Mouse (Mus musculus): ENCODE results near the gene Shroom3. TPM values are rescaled to one million over a fixed set of nuclear protein-coding genes. Genes with fewer than 3 reads are reported as not detected.

Shroom3 gene
- total and polyA plus RNA-seq, 3 experiments = not detected

- no peak for TF ChIP-seq HCFC1 (IDR thresholded peaks at IDR 0.05; ENCODE audit: low read depth, low read length)
- TF ChIP-seq POLR2AphosphoS2 (IDR thresholded peaks at IDR 0.05; ENCODE audit: low read length) = no peak
- TF ChIP-seq E2F4 (IDR thresholded peaks at IDR 0.05; ENCODE audit: borderline replicate concordance, low read depth, low read length) = no peak
- TF ChIP-seq MYB (IDR thresholded peaks at IDR 0.05; ENCODE audit: low read depth, low read length) = no peak
- no peak for TF ChIP-seq ZNF384 (IDR thresholded peaks at IDR 0.05; ENCODE audit: low read depth, low read length)
- no peak for TF ChIP-seq CHD2 (IDR thresholded peaks at IDR 0.05; ENCODE audit: low read length)
- no peak for TF ChIP-seq MAZ (IDR thresholded peaks at IDR 0.05; ENCODE audit: low read depth, low read length)
- TF ChIP-seq ZMIZ1 (IDR thresholded peaks at IDR 0.05; ENCODE audit: low read depth, low read length) = no peak
- no peak for TF ChIP-seq ELF1 (IDR thresholded peaks at IDR 0.05; ENCODE audit: low read depth, low read length)
- no peak for TF ChIP-seq NRF1 (IDR thresholded peaks at IDR 0.05; ENCODE audit: insufficient read depth, low read depth, low read length, poor library complexity, severe bottlenecking)
- no peak for TF ChIP-seq TCF12 (IDR thresholded peaks at IDR 0.05; ENCODE audit: low read depth, low read length)
- TF ChIP-seq JUND (IDR thresholded peaks at IDR 0.05; ENCODE audit: low read depth, low read length) = no peak
- TF ChIP-seq USF1 (IDR thresholded peaks at IDR 0.05; ENCODE audit: low read depth, low read length) = no peak
- no peak for TF ChIP-seq POLR2A (IDR thresholded peaks at IDR 0.05; ENCODE audit: control insufficient read depth in 1 of 2, insufficient read depth in 1 of 2, low read depth in 1 of 2, low read length in 2 of 2, poor library complexity in 1 of 2)
- no peak for TF ChIP-seq KAT2A (conservative IDR thresholded peaks at IDR 0.05; ENCODE audit: low read depth, low read length)
- TF ChIP-seq ZC3H11A (IDR thresholded peaks at IDR 0.05; ENCODE audit: low read depth, low read length) = no peak
- no peak for TF ChIP-seq ETS1 (IDR thresholded peaks at IDR 0.05; ENCODE audit: low read depth, low read length)
- TF ChIP-seq ZKSCAN1 (IDR thresholded peaks at IDR 0.05; ENCODE audit: low read depth, low read length) = no peak
- Histone ChIP-seq H3K27ac (ENCODE audit: control insufficient read depth, low read depth, low read length) (no peak overlapping the region), H3K4me3 (ENCODE audit: control insufficient read depth in 1 of 2, insufficient read depth in 1 of 2, low read depth in 2 of 2, low read length in 2 of 2) (no peak overlapping the region), H3K9me3 (replicated peaks; ENCODE audit: insufficient read depth, low read length) (no peaks in the 10 kb centered on the region), H3K36me3 (ENCODE audit: control insufficient read depth in 1 of 2, insufficient read depth in 2 of 2, low read length in 2 of 2) (no peaks in the 10 kb centered on the region), H3K9ac (ENCODE audit: control insufficient read depth, low read depth, low read length, poor library complexity, severe bottlenecking) (no peak overlapping the region), H3K4me1 (ENCODE audit: control insufficient read depth in 1 of 2, insufficient read depth in 2 of 2, low read length in 2 of 2) (no peaks in the 10 kb centered on the region), H3K27me3 (ENCODE audit: control insufficient read depth in 1 of 2, insufficient read depth in 2 of 2, low read length in 2 of 2) (no peaks in the 10 kb centered on the region), H3K79me2 (ENCODE audit: control insufficient read depth, insufficient read depth, low read length, poor library complexity) (no peaks in the 10 kb centered on the region)
- no peak for DNase-seq (ENCODE audit: low read depth, low spot score)
Observed at GRCm38 (mm10) chr5:92718856-92719255, 35.6 kb downstream of the Shroom3 start.

GRCm38 (mm10) chr5:92721610-92722009 lies 38.4 kb downstream of the Shroom3 start:
- no peaks in the 10 kb centered on the region for H3K79me2 ChIP-seq (ENCODE audit: control insufficient read depth, insufficient read depth, low read length, poor library complexity)
- no peak overlapping the region for H3K27ac ChIP-seq (ENCODE audit: control insufficient read depth, low read depth, low read length)
- H3K36me3 ChIP-seq (ENCODE audit: control insufficient read depth in 1 of 2, insufficient read depth in 2 of 2, low read length in 2 of 2) = no peaks in the 10 kb centered on the region
- no peak for DNase-seq (ENCODE audit: low read depth, low spot score)
- H3K4me3 ChIP-seq (ENCODE audit: control insufficient read depth in 1 of 2, insufficient read depth in 1 of 2, low read depth in 2 of 2, low read length in 2 of 2) = no peak overlapping the region
- H3K27me3 ChIP-seq (ENCODE audit: control insufficient read depth in 1 of 2, insufficient read depth in 2 of 2, low read length in 2 of 2) = no peaks in the 10 kb centered on the region
- no peaks in the 10 kb centered on the region for H3K4me1 ChIP-seq (ENCODE audit: control insufficient read depth in 1 of 2, insufficient read depth in 2 of 2, low read length in 2 of 2)
- no peaks in the 10 kb centered on the region for H3K9me3 ChIP-seq (replicated peaks; ENCODE audit: insufficient read depth, low read length)
- TF ChIP-seq MYC (IDR thresholded peaks at IDR 0.05; ENCODE audit: low read depth, low read length) (no peak), ETS1 (IDR thresholded peaks at IDR 0.05; ENCODE audit: low read depth, low read length) (no peak), CHD1 (IDR thresholded peaks at IDR 0.05; ENCODE audit: low read depth, low read length) (no peak), POLR2AphosphoS2 (IDR thresholded peaks at IDR 0.05; ENCODE audit: low read length) (no peak), UBTF (IDR thresholded peaks at IDR 0.05; ENCODE audit: borderline replicate concordance, insufficient read depth, low read depth, low read length) (no peak), MAFK (IDR thresholded peaks at IDR 0.05; ENCODE audit: borderline replicate concordance, low read depth, low read length) (no peak), MAX (IDR thresholded peaks at IDR 0.05; ENCODE audit: low read length) (no peak), ELF1 (IDR thresholded peaks at IDR 0.05; ENCODE audit: low read depth, low read length) (no peak), MEF2A (IDR thresholded peaks at IDR 0.05; ENCODE audit: extremely low read depth, insufficient replicate concordance, low read depth, low read length, poor library complexity, severe bottlenecking) (no peak), TCF12 (IDR thresholded peaks at IDR 0.05; ENCODE audit: low read depth, low read length) (no peak), POLR2A (IDR thresholded peaks at IDR 0.05; ENCODE audit: control insufficient read depth in 1 of 2, insufficient read depth in 1 of 2, low read depth in 1 of 2, low read length in 2 of 2, poor library complexity in 1 of 2) (no peak), GATA1 (IDR thresholded peaks at IDR 0.05; ENCODE audit: low read depth, low read length) (no peak), HCFC1 (IDR thresholded peaks at IDR 0.05; ENCODE audit: low read depth, low read length) (no peak), NELFE (IDR thresholded peaks at IDR 0.05; ENCODE audit: low read depth, low read length) (no peak), BHLHE40 (IDR thresholded peaks at IDR 0.05; ENCODE audit: borderline replicate concordance, low read depth, low read length) (no peak), E2F4 (IDR thresholded peaks at IDR 0.05; ENCODE audit: borderline replicate concordance, low read depth, low read length) (no peak)
- H3K9ac ChIP-seq (ENCODE audit: control insufficient read depth, low read depth, low read length, poor library complexity, severe bottlenecking) = no peak overlapping the region
